Mouse (Mus musculus) neutrophil, adult 5-6 weeks (primary cell): Measurements from ENCODE around the gene Trappc1. TPM values are rescaled to one million over a fixed set of nuclear protein-coding genes. Genes with fewer than 3 reads are reported as not detected.

Experiments used
- ATAC-seq: fragments of 151-379, 151-347 bp; 2 replicates; pipeline ENCODE4 v1.8.0; 2017; ENCODE audit warnings: mild to moderate bottlenecking, moderate TSS enrichment; ENCODE audit not compliant: insufficient number of reproducible peaks, poor library complexity, low FRiP score, severe bottlenecking; ENCODE audit errors: extremely low read depth
- total RNA-seq: library from RNA; stranded (forward); fragments of 200-1000 nt; gene quantifications from 2 replicates; pipeline ENCODE4 v1.2.3, GENCODE M21; 2017

Trappc1 gene
- total RNA-seq, 1 experiment from 2014 or later, result 34.7 TPM

DNA sequence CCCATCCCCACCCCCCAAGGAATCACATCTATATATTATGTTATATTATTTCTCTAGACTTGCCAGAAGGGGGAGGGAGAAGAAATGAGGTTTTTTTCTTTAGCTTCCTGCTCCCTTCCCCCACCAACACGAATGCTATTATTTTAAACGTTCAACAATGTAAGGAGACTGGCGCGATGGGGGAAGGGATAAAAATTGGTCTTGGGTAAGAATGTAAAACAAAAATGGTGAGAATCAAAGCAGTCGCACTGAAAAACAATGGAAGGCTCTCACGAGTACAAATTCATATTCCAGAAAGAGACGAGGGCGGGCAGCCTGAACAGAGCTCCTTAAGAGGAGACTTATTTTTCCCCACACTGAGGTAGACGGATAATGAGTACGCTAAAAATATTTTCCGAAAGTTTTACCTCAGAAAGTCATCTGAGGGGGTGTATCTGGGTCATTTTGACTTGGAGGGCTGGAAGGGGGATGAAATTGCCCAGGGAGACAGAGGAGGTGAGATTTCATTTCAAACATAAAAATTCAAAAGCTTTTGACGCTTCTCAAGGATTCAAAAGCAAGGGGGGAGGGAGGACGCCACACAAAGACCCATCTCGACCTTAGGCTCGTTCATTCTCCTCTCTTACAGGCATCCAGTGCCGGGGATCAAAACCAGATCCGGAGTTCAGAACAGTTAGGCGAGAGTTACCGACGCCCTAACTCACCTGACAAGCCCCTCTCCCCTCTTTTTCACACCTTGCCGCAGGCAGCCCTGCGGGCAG, 43.3 kb downstream of the Trappc1 start:
- no peak; the same call in 1 of the 2 replicates for ATAC-seq

DNA sequence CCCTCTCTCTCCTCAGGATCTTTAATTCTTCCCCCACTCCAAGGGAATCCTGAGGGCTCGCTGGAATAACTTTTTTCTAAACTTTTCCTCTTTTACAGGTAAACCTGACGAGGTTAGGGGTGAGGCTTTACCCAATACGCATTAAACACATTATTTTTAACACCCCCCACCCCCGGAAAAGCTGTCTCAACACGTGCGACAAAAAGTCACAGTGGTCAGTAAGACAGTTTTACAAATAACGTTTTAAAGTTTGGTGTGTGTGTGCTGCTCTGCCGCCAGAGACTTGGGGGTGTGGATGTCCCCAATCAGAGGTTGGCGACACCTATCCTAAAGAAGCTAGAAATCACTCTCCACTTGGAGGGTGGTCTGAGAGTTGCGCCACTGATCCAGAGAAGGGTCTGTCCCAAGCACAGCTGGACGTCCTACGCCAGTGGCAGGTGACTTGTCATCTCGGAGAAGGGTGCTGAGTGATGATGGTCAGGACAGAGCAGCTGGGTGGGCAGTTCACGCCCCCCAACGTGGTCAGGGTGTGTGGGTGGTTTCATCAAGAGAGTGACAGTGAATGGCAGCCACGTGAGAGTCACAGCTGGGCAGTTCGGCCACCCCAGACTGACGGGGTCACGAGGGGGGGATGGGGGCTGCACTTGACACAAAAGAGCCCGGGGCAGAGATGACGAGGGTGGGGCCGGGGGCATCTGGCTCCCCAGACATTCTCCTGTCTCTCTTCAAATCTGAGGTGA, 44.0 kb downstream of the Trappc1 start:
- 0 out of 2 replicates have a peak, but pooled peaks have one; percentile 9 for ATAC-seq

GRCm38 (mm10) chr11:69368356-69369214, 44.8 kb downstream of the Trappc1 start:
- no peak for ATAC-seq

- ATAC-seq, result no peak
These were observed 45.6 kb downstream of the Trappc1 start, which contains the start of gene Chd3 for GRCm38 (mm10) chr11:69369215-69369989. Gene Chd3 (minus strand): TSS chr11:69369406.

DNA sequence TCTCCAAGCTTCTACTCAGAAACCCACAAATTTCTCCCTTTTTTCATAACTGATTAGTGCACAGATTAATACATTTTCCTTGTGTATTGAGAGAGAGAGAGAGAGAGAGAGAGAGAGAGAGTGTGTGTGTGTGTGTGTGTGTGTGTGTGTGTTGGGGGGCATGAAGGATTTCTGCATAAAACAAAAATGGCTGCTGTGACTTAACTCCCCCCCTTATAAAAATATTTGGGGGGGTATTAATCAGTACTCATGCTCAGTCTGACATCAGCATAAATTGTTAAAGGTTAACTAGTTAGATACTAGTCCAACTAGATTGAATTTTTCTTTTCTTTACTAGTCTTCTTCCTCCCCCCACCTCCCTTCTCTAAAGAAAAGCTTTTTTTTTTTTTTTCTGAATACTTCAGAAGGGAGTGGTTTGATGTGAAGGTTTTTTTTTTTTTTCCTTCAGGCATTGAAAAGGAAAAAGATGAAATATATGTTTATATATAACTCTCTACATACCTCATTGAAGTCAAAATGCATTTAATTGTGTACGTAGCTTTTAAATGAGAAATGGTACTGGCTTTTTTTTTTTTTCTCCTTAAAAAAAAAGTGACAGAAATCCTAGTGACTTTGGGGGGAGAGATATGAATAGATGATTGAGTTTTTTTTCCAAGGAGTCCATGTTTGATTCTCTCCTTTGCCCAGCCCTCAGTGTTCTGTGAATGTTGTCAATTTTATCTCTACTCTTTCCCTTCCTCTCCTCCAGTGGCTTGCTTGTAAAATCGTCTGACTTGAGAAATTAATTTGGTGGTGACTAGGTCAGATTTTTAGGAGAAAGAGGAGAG, 46.4 kb downstream of the Trappc1 start:
- no peak for ATAC-seq

GRCm38 (mm10) chr11:69370817-69371215, 47.0 kb downstream of the Trappc1 start:
- no peak for ATAC-seq

DNA sequence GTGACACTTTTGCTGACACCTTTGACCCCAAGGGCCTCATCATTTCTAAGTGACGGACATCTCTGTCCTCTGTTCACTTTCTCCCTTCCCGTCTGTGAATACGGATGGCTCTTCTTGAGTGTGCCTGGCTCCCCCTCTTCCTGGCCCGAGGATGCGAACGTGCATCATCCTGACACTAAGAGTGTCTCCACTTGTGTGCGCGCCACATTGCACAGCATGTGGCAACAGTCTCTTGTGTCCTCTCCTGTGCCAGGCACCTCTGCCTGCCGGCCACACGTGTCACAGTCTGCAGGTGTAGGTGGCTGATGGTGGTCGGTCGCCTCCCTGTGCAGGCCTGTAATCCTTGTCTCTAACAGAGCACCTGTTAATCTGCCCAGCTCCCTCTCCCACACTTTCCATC, 47.8 kb downstream of the Trappc1 start:
- ATAC-seq, result no peak

DNA sequence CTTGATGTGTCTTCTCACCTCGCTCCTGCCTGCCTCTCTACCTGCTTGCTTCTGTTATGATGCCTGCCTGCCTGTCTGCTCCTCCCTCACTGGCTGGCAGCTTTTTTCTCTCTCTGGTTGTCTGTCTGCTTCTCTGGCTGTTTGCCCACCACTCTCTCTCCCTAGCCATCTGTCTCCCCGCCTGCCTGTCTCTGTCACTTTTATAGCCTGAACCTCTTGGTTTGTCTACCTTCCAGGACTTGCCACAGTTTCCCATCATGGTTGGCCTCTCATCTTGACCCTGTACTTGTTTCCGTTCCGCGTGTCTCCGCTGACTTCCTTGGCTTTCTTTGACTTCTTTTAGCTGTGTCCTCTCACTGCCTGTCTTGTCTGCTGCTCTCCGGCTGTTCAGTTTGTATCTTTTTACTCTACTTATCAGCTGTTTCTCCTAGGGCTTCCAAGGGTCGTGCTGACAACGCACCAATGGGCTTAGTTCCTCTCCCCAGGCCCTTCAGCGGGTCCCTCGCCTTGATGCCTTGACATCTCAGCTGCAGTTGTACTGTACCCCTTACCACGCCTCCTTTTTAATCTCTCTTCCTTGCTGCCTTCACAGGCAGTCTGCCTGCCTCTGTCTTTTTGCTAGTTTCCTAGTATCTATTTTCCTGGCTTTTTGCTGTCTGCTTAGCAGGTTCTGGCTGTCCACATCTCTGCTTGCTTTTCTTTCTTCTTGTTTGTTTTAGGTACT, 48.4 kb downstream of the Trappc1 start:
- ATAC-seq, result no peak

DNA sequence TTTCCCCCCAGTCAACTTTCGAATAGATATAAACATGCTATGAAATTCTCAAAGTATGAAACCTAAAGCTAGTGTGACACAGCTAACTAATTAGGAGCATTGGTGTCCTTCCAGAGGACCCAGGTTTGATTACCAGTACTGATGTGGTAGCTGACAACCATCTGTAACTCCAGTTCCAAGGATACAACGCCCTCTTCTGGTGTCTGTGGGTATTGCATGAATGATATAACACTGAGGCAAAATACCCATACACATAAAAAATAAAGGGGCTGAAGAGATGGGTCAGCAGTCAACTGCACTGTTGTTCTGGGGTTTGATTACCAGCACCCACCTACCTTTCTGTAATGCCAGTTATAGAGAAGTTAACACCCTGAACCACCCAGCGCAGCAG, 49.0 kb downstream of the Trappc1 start:
- no peak for ATAC-seq

GRCm38 (mm10) chr11:69373223-69373965, 49.6 kb downstream of the Trappc1 start:
- ATAC-seq, result no peak

Other genes with a start within 250 kb of the Trappc1 start
- 108 and 111 TPM in 2 replicates for gene Vamp2, start 235.5 kb upstream of the Trappc1 start, total RNA-seq
- 28.9 and 36.1 TPM in 2 replicates for gene Per1, start 228.8 kb upstream of the Trappc1 start, total RNA-seq
- 0.23 TPM in 1 of 2 replicates, not detected in the other for gene Hes7, start 203.6 kb upstream of the Trappc1 start, total RNA-seq
- 0.23 and 0.74 TPM in 2 replicates for gene 9130213A22Rik, start 201.4 kb upstream of the Trappc1 start, total RNA-seq
- gene Aloxe3, start 198.1 kb upstream of the Trappc1 start, total RNA-seq, result 0.25 TPM in 1 of 2 replicates, not detected in the other
- not detected in 2 replicates for gene Alox12b, start 167.0 kb upstream of the Trappc1 start, total RNA-seq
- not detected in 2 replicates for gene Alox8, start 126.1 kb upstream of the Trappc1 start, total RNA-seq
- not detected in 2 replicates for gene Gucy2e, start 86.9 kb upstream of the Trappc1 start, total RNA-seq
- 20.9 and 27.7 TPM in 2 replicates for gene Cntrob, start 205 bp upstream of the Trappc1 start, total RNA-seq
- 0.47 and 0.86 TPM in 2 replicates for gene Kcnab3, start 2.3 kb downstream of the Trappc1 start, total RNA-seq
- 0.93 and 2.6 TPM in 2 replicates for gene Rnf227, start 16.5 kb downstream of the Trappc1 start, total RNA-seq
- gene Chd3, start 45.4 kb downstream of the Trappc1 start, total RNA-seq, result 152 and 159 TPM in 2 replicates
- gene Naa38, start 71.5 kb downstream of the Trappc1 start, total RNA-seq, result 34.1 and 39.9 TPM in 2 replicates
- gene Cyb5d1, start 71.7 kb downstream of the Trappc1 start, total RNA-seq, result 53.2 and 64.2 TPM in 2 replicates
- gene Tmem88, start 74.3 kb downstream of the Trappc1 start, total RNA-seq, result 2.7 and 3.3 TPM in 2 replicates
- gene Kdm6b, start 89.7 kb downstream of the Trappc1 start, total RNA-seq, result 18.4 and 23.8 TPM in 2 replicates
- 0.12 TPM in 1 of 2 replicates, not detected in the other for gene Dnah2, start 225.1 kb downstream of the Trappc1 start, total RNA-seq
- 0.47 and 0.49 TPM in 2 replicates for gene Efnb3, start 236.2 kb downstream of the Trappc1 start, total RNA-seq